Mouse (Mus musculus): Measurements from ENCODE around the gene Araf. TPM values are rescaled to one million over a fixed set of nuclear protein-coding genes. Genes with fewer than 3 reads are reported as not detected.

Araf gene
- polyA plus RNA-seq, 1 experiment = 33.2 TPM

- Histone ChIP-seq H3K79me2 (ENCODE audit: control insufficient read depth, insufficient read depth) (no peaks in the 10 kb centered on the region), H3K4me3 (ENCODE audit: insufficient read depth, poor library complexity, severe bottlenecking) (no peak overlapping the region), H3K27me3 (ENCODE audit: control insufficient read depth, insufficient read depth, insufficient read length) (no peaks in the 10 kb centered on the region), H3ac (ENCODE audit: control insufficient read depth, insufficient read length, low read depth) (no peak overlapping the region), H3K79me3 (ENCODE audit: low read depth) (no peaks in the 10 kb centered on the region), H3K36me3 (ENCODE audit: control insufficient read depth, insufficient read depth) (no peaks in the 10 kb centered on the region)
- TF ChIP-seq FOSL1 (IDR thresholded peaks at IDR 0.05; ENCODE audit: insufficient read depth, low read length, poor library complexity, severe bottlenecking) = no peak
- TF ChIP-seq MYOD1 (IDR thresholded peaks at IDR 0.05; ENCODE audit: control insufficient read depth, insufficient read length, low read depth) = no peak
- no peak for TF ChIP-seq CEBPB (IDR thresholded peaks at IDR 0.05; ENCODE audit: low read depth)
- TF ChIP-seq USF1 (IDR thresholded peaks at IDR 0.05; ENCODE audit: low read depth) = no peak
- TF ChIP-seq MAX (IDR thresholded peaks at IDR 0.05) = no peak
- TF ChIP-seq MYOG (IDR thresholded peaks at IDR 0.05; ENCODE audit: control insufficient read depth, extremely low read depth, insufficient read length) = no peak
- no peak for TF ChIP-seq CTCF (IDR thresholded peaks at IDR 0.05; ENCODE audit: control insufficient read depth, insufficient read depth, insufficient read length)
Measured at GRCm38 (mm10) chrX:20777619-20778018, 20.0 kb upstream of the Araf start.

GRCm38 (mm10) chrX:20787309-20787708 lies 10.3 kb upstream of the Araf start:
- Histone ChIP-seq H3K79me3 (ENCODE audit: low read depth) (no peaks in the 10 kb centered on the region), H3K36me3 (ENCODE audit: control insufficient read depth, insufficient read depth) (no peaks in the 10 kb centered on the region), H3ac (ENCODE audit: control insufficient read depth, insufficient read length, low read depth) (no peak overlapping the region), H3K27me3 (ENCODE audit: control insufficient read depth, insufficient read depth, insufficient read length) (no peaks in the 10 kb centered on the region), H3K79me2 (ENCODE audit: control insufficient read depth, insufficient read depth) (no peaks in the 10 kb centered on the region), H3K4me3 (ENCODE audit: insufficient read depth, poor library complexity, severe bottlenecking) (no peak overlapping the region)
- TF ChIP-seq MYOG (IDR thresholded peaks at IDR 0.05; ENCODE audit: control insufficient read depth, extremely low read depth, insufficient read length) (no peak), FOSL1 (IDR thresholded peaks at IDR 0.05; ENCODE audit: insufficient read depth, low read length, poor library complexity, severe bottlenecking) (no peak), CTCF (IDR thresholded peaks at IDR 0.05; ENCODE audit: control insufficient read depth, insufficient read depth, insufficient read length) (no peak), CEBPB (IDR thresholded peaks at IDR 0.05; ENCODE audit: low read depth) (no peak), MAX (IDR thresholded peaks at IDR 0.05) (no peak), USF1 (IDR thresholded peaks at IDR 0.05; ENCODE audit: low read depth) (no peak), MYOD1 (IDR thresholded peaks at IDR 0.05; ENCODE audit: control insufficient read depth, insufficient read length, low read depth) (no peak)

GRCm38 (mm10) chrX:20792417-20792816 lies 5.2 kb upstream of the Araf start:
- Histone ChIP-seq H3ac (ENCODE audit: control insufficient read depth, insufficient read length, low read depth) (no peak overlapping the region), H3K79me2 (ENCODE audit: control insufficient read depth, insufficient read depth) (no peaks in the 10 kb centered on the region), H3K36me3 (ENCODE audit: control insufficient read depth, insufficient read depth) (no peaks in the 10 kb centered on the region), H3K4me3 (ENCODE audit: insufficient read depth, poor library complexity, severe bottlenecking) (no peak overlapping the region), H3K27me3 (ENCODE audit: control insufficient read depth, insufficient read depth, insufficient read length) (no peaks in the 10 kb centered on the region), H3K79me3 (ENCODE audit: low read depth) (no peaks in the 10 kb centered on the region)
- TF ChIP-seq MYOD1 (IDR thresholded peaks at IDR 0.05; ENCODE audit: control insufficient read depth, insufficient read length, low read depth) = no peak
- TF ChIP-seq USF1 (IDR thresholded peaks at IDR 0.05; ENCODE audit: low read depth) = no peak
- no peak for TF ChIP-seq MAX (IDR thresholded peaks at IDR 0.05)
- TF ChIP-seq CTCF (IDR thresholded peaks at IDR 0.05; ENCODE audit: control insufficient read depth, insufficient read depth, insufficient read length) = no peak
- TF ChIP-seq FOSL1 (IDR thresholded peaks at IDR 0.05; ENCODE audit: insufficient read depth, low read length, poor library complexity, severe bottlenecking) = no peak
- TF ChIP-seq MYOG (IDR thresholded peaks at IDR 0.05; ENCODE audit: control insufficient read depth, extremely low read depth, insufficient read length) = no peak
- TF ChIP-seq CEBPB (IDR thresholded peaks at IDR 0.05; ENCODE audit: low read depth) = no peak

GRCm38 (mm10) chrX:20793230-20793629 lies 4.4 kb upstream of the Araf start:
- no peak for TF ChIP-seq CTCF (IDR thresholded peaks at IDR 0.05; ENCODE audit: control insufficient read depth, insufficient read depth, insufficient read length)
- TF ChIP-seq CEBPB (IDR thresholded peaks at IDR 0.05; ENCODE audit: low read depth) = no peak
- TF ChIP-seq MYOG (IDR thresholded peaks at IDR 0.05; ENCODE audit: control insufficient read depth, extremely low read depth, insufficient read length) = no peak
- TF ChIP-seq MAX (IDR thresholded peaks at IDR 0.05) = no peak
- TF ChIP-seq MYOD1 (IDR thresholded peaks at IDR 0.05; ENCODE audit: control insufficient read depth, insufficient read length, low read depth) = no peak
- TF ChIP-seq FOSL1 (IDR thresholded peaks at IDR 0.05; ENCODE audit: insufficient read depth, low read length, poor library complexity, severe bottlenecking) = no peak
- Histone ChIP-seq H3ac (ENCODE audit: control insufficient read depth, insufficient read length, low read depth) (no peak overlapping the region), H3K79me3 (ENCODE audit: low read depth) (no peaks in the 10 kb centered on the region), H3K36me3 (ENCODE audit: control insufficient read depth, insufficient read depth) (no peaks in the 10 kb centered on the region), H3K27me3 (ENCODE audit: control insufficient read depth, insufficient read depth, insufficient read length) (no peaks in the 10 kb centered on the region), H3K4me3 (ENCODE audit: insufficient read depth, poor library complexity, severe bottlenecking) (no peak overlapping the region), H3K79me2 (ENCODE audit: control insufficient read depth, insufficient read depth) (no peaks in the 10 kb centered on the region)

GRCm38 (mm10) chrX:20794229-20794628 lies 3.4 kb upstream of the Araf start:
- H3K36me3 ChIP-seq (ENCODE audit: control insufficient read depth, insufficient read depth) = no peaks in the 10 kb centered on the region
- H3K27me3 ChIP-seq (ENCODE audit: control insufficient read depth, insufficient read depth, insufficient read length) = no peaks in the 10 kb centered on the region
- no peaks in the 10 kb centered on the region for H3K79me3 ChIP-seq (ENCODE audit: low read depth)
- no peak overlapping the region for H3K4me3 ChIP-seq (ENCODE audit: insufficient read depth, poor library complexity, severe bottlenecking)
- H3K79me2 ChIP-seq (ENCODE audit: control insufficient read depth, insufficient read depth) = no peaks in the 10 kb centered on the region
- H3ac ChIP-seq (ENCODE audit: control insufficient read depth, insufficient read length, low read depth) = no peak overlapping the region
- TF ChIP-seq MAX (IDR thresholded peaks at IDR 0.05) (no peak), MYOG (IDR thresholded peaks at IDR 0.05; ENCODE audit: control insufficient read depth, extremely low read depth, insufficient read length) (no peak), CEBPB (IDR thresholded peaks at IDR 0.05; ENCODE audit: low read depth) (no peak), FOSL1 (IDR thresholded peaks at IDR 0.05; ENCODE audit: insufficient read depth, low read length, poor library complexity, severe bottlenecking) (no peak), USF1 (IDR thresholded peaks at IDR 0.05; ENCODE audit: low read depth) (no peak), CTCF (IDR thresholded peaks at IDR 0.05; ENCODE audit: control insufficient read depth, insufficient read depth, insufficient read length) (no peak), MYOD1 (IDR thresholded peaks at IDR 0.05; ENCODE audit: control insufficient read depth, insufficient read length, low read depth) (no peak)

All from C2C12 (cell line).